Mouse (Mus musculus) midbrain, embryonic 11.5 days (tissue): ENCODE results near the gene Dbr1. TPM values are rescaled to one million over a fixed set of nuclear protein-coding genes. Genes with fewer than 3 reads are reported as not detected.
"Not testable (repeated sequence)": the region's sequence is repeated elsewhere in the genome, so short reads cannot be mapped to it uniquely, and the experiment has no call there.

ENCODE experiments used
- ATAC-seq: fragments of 200-750 bp; cut with Nextera tagmentation; 2 replicates; pipeline ENCODE4 v1.8.0; 2017; ENCODE audit warnings: moderate TSS enrichment, moderate library complexity; ENCODE audit not compliant: low FRiP score
- DNase-seq: peaks from one replicate; pipeline ENCODE4 v3.0.0; 2015; ENCODE audit warnings: low spot score; ENCODE audit errors: missing footprints
- H3K27ac ChIP-seq: fragments of 300-500 bp; sonication (generic); 2 replicates; pipeline ENCODE4 v1.5.1; 2014; ENCODE audit warnings: low read depth, low read length
- H3K27me3 ChIP-seq: fragments of 300-500 bp; sonication (generic); 2 replicates; pipeline ENCODE4 v1.6.1; 2014; ENCODE audit warnings: mild to moderate bottlenecking, low read length, moderate library complexity, mixed read lengths; ENCODE audit not compliant: control insufficient read depth, insufficient read depth
- H3K36me3 ChIP-seq: fragments of 300-500 bp; sonication (generic); 2 replicates; pipeline ENCODE4 v1.6.1; 2014; ENCODE audit warnings: mild to moderate bottlenecking, low read length, moderate library complexity, mixed read lengths; ENCODE audit not compliant: control insufficient read depth, insufficient read depth
- H3K4me1 ChIP-seq: fragments of 300-500 bp; sonication (generic); 2 replicates; pipeline ENCODE4 v1.6.1; 2014; ENCODE audit warnings: low read length; ENCODE audit not compliant: control insufficient read depth, insufficient read depth
- H3K4me2 ChIP-seq: fragments of 300-500 bp; sonication (generic); 2 replicates; pipeline ENCODE4 v1.6.1; 2014; ENCODE audit warnings: mild to moderate bottlenecking, moderate library complexity
- H3K4me3 ChIP-seq: fragments of 300-500 bp; sonication (generic); 2 replicates; pipeline ENCODE4 v1.5.1; 2014; ENCODE audit warnings: low read depth, low read length
- H3K9ac ChIP-seq: fragments of 300-500 bp; sonication (generic); 2 replicates; pipeline ENCODE4 v1.6.1; 2014; ENCODE audit warnings: low read length
- H3K9me3 ChIP-seq: fragments of 300-500 bp; sonication (generic); 2 replicates; pipeline ENCODE4 v1.6.1; 2016; ENCODE audit warnings: low read length; ENCODE audit not compliant: control insufficient read depth
- whole genome bisulfite sequencing: fragments of 180-500 bp; shearing (Covaris S2); extraction: QIAGEN DNeasy Blood & Tissue Kit; methylation state at CpG from one replicate; pipeline ENCODE4 v1.1.7; 2014; 5-methylcytosine and 5-hydroxymethylcytosine counted together
- polyA plus RNA-seq: library from polyadenylated mRNA; unstranded; fragments of >200 nt; fragmentation: Nextera tagmentation; extraction: Ambion mirVana; gene quantifications from 2 replicates; pipeline ENCODE4 v1.2.1, GENCODE M21; 2014

Dbr1 gene
- polyA plus RNA-seq, 1 experiment from 2014 or later = 30.0 TPM

DNA sequence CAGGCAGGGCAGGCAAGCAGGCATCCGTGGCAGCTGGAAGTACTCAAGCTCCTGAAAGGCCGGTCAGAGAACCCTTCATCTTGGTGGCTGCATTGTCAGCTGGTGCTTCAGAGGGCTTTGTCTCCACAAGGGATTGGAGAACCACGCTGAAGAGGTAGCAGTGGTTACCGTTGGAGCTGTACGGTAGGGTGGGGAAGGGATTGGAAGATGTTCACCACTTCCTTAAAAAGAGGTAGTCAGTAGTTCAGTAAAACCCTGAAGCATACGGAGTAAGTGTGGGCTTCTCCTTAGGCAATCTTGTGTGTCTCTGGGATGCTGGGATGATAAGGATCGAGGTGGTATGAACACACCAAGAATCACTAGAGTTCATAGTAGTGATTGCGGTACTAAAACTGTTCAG is 15.5 kb downstream of the Dbr1 start:
- H3K4me1 ChIP-seq = no peaks in the 10 kb centered on the region
- no peak overlapping the region for H3K4me2 ChIP-seq
- no peak for DNase-seq
- no peak overlapping the region for H3K9ac ChIP-seq
- no peaks in the 10 kb centered on the region for H3K27me3 ChIP-seq
- no peaks in the 10 kb centered on the region for H3K36me3 ChIP-seq
- no peak overlapping the region for H3K4me3 ChIP-seq
- 72% methylated on average over 8 of the region's 8 CpGs for WGBS
- no peak overlapping the region for H3K27ac ChIP-seq
- no peaks in the 10 kb centered on the region for H3K9me3 ChIP-seq
- no peak for ATAC-seq

DNA sequence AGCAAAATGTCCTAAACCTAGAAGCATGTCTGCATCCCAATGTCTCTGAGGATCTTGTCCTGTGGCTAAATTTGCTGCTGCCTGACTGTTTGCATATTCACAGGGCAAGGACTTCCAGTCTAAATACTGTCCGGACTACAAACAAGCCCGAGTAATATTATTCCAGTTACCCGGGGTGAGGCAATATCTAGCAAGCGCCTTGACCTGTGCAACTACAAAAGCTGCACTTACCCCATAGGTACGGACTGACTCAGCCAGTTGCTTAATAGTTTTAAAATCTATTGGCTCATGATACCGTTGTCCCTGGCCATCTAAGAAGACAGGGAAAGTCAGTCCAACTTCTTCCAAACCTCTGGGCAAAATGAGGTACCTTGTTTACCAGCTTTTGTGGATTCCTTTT is 23.5 kb downstream of the Dbr1 start:
- H3K4me2 ChIP-seq, ATAC-seq, H3K4me1 ChIP-seq, DNase-seq, H3K9me3 ChIP-seq, H3K36me3 ChIP-seq, H3K4me3 ChIP-seq, H3K9ac ChIP-seq, H3K27me3 ChIP-seq, H3K27ac ChIP-seq: not testable (repeated sequence)
- WGBS = 93% methylated on average over 6 of the region's 6 CpGs

DNA sequence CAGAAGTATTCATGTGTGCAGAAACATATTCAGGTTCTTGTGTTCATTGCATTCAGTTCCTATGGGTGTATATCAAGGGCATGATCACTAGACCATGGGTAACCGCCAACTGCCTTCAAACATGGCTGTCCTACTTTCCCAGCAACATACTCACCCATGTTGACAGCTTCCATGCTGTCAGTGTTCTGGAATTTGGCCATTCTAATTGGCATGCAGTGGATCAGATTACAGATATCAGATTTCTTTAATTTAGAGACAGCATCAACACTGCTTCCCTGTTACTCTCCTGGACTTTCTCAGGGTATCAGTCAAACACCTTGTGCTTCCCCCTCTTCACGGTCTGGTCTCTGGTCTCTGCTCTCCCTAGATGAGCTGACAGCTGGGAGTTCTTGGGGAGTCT is 28.0 kb downstream of the Dbr1 start:
- H3K9ac ChIP-seq = no peak overlapping the region
- no peak overlapping the region for H3K4me2 ChIP-seq
- H3K4me1 ChIP-seq = no peaks in the 10 kb centered on the region
- H3K27me3 ChIP-seq = no peaks in the 10 kb centered on the region
- H3K9me3 ChIP-seq = no peaks in the 10 kb centered on the region
- 90% methylated on average over 2 of the region's 2 CpGs for WGBS
- H3K36me3 ChIP-seq = no peaks in the 10 kb centered on the region
- no peak overlapping the region for H3K27ac ChIP-seq
- ATAC-seq (no peak), DNase-seq (no peak)
- H3K4me3 ChIP-seq = no peak overlapping the region

DNA sequence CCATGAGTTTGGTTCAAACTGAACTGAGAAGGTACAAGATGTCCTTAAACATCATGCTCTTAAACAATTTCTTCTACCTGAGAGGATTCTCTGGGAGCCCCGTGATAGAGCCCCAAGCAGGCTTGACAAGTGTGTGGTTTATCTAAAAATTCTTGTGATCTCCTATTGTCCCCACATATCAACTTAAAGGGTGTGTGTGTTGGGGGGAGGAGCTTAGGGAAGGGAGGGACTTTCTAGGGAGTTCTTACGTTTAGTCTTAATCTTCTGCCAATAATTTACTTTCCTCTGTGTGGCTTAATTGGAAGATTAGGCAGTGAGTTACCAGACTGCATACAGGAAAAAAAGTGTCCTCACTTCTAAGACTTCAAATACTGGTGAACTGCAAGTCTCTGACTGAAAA is 36.6 kb downstream of the Dbr1 start, which contains the start of gene A4gnt:
TSS of gene A4gnt (plus strand) at position 301 of the 400 bp plus-strand sequence.
- Histone ChIP-seq H3K27me3 (no peaks in the 10 kb centered on the region), H3K36me3 (no peaks in the 10 kb centered on the region), H3K4me3 (no peak within 1 kb of the TSS), H3K27ac (no peak within 1 kb of the TSS), H3K4me1 (no peaks in the 10 kb centered on the region), H3K9ac (no peak within 1 kb of the TSS), H3K4me2 (no peak within 1 kb of the TSS), H3K9me3 (no peaks in the 10 kb centered on the region)
- no peak for ATAC-seq
- 55% methylated on average over 2 of the region's 2 CpGs for WGBS
- DNase-seq = no peak

DNA sequence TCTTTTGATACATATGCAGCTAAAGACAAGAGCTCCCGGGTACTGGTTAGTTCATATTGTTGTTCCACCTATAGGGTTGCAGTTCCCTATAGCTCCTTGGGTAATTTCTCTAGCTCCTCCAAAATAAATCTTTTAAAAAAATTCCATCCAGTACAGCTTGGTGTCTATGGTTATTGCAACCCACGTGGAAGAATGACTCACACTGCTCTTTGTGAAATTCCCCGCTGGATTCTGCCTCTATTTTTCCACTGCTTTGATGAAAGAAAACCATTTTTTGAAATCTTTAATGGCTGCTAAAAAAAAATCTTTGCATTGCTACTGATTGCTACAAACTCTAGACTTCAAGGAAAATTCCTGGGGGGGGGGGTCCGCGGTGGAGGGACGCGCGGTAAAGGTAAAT is 44.1 kb downstream of the Dbr1 start:
- H3K4me3 ChIP-seq = no peak overlapping the region
- no peak for DNase-seq
- H3K4me1 ChIP-seq = no peaks in the 10 kb centered on the region
- H3K4me2 ChIP-seq = no peak overlapping the region
- no peak overlapping the region for H3K9ac ChIP-seq
- no peaks in the 10 kb centered on the region for H3K27me3 ChIP-seq
- no peak overlapping the region for H3K27ac ChIP-seq
- H3K36me3 ChIP-seq = no peaks in the 10 kb centered on the region
- no peak for ATAC-seq
- no peaks in the 10 kb centered on the region for H3K9me3 ChIP-seq
- 91% methylated on average over 7 of the region's 8 CpGs for WGBS

DNA sequence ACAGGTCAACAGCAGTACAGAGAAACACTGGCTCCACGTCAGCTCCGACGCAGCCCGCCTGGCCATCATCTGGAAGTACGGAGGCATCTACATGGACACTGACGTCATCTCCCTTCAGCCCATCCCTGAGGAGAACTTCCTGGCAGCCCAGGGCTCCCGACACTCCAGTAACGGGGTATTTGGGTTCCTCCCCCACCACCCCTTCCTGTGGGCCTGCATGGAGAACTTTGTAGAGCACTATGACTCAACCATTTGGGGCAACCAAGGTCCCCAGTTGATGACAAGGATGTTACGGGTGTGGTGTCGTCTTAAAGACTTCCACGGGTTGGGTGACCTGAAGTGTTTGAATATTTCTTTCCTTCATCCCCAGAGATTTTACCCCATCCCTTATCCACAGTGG is 44.6 kb downstream of the Dbr1 start:
- no peak overlapping the region for H3K27ac ChIP-seq
- H3K36me3 ChIP-seq = no peaks in the 10 kb centered on the region
- ATAC-seq = no peak
- no peak overlapping the region for H3K4me2 ChIP-seq
- no peak overlapping the region for H3K9ac ChIP-seq
- H3K27me3 ChIP-seq = no peaks in the 10 kb centered on the region
- no peaks in the 10 kb centered on the region for H3K4me1 ChIP-seq
- no peak for DNase-seq
- H3K4me3 ChIP-seq = no peak overlapping the region
- 90% methylated on average over 11 of the region's 11 CpGs for WGBS
- H3K9me3 ChIP-seq = no peaks in the 10 kb centered on the region

DNA sequence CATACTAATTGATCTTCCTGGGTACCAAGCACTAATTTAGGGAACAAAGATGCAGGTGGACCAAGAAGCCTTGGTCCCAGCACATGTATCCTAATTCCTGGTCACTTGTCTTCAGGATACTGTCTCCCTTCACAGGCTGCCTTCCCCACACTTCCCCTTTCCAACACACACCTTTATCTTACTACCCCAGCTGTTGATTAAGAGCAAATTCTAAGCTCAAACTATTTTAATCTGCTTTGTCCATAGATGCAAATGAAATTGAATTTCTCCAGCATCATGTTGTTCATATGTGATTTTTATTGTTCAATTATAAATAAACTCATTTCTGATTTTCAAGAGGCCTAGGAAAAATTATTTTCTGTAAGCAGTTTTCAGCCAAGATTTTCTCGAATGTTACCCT is 46.4 kb downstream of the Dbr1 start:
- no peaks in the 10 kb centered on the region for H3K27me3 ChIP-seq
- no peaks in the 10 kb centered on the region for H3K36me3 ChIP-seq
- no peak overlapping the region for H3K27ac ChIP-seq
- ATAC-seq (no peak), DNase-seq (no peak)
- no peak overlapping the region for H3K4me2 ChIP-seq
- H3K4me3 ChIP-seq = no peak overlapping the region
- 85% methylated on average over 1 of the region's 1 CpGs for WGBS
- no peak overlapping the region for H3K9ac ChIP-seq
- H3K9me3 ChIP-seq = no peaks in the 10 kb centered on the region
- H3K4me1 ChIP-seq = no peaks in the 10 kb centered on the region

DNA sequence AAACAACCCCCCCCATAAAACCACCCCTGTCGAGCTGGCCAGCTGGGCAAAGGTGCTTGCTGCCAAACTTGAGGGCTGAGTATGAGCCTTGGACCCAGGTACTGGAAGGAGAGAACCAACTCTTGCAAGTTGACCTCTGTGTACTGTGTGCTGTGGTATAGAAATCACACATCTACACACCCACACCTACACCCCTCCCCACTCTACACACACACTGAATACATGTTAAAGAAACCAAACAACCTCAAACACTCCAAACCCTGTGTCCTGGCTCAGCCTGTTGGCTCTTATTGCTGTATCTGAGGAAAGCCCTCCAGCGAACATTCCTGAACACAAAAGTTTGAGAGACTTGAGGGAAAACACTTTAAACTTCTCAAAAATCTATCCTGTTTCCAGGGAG is 47.4 kb downstream of the Dbr1 start:
- WGBS = 47% methylated on average over 2 of the region's 2 CpGs
- H3K27me3 ChIP-seq = no peaks in the 10 kb centered on the region
- no peak overlapping the region for H3K9ac ChIP-seq
- H3K9me3 ChIP-seq = no peaks in the 10 kb centered on the region
- ATAC-seq (no peak), DNase-seq (no peak)
- H3K27ac ChIP-seq = no peak overlapping the region
- no peaks in the 10 kb centered on the region for H3K4me1 ChIP-seq
- no peaks in the 10 kb centered on the region for H3K36me3 ChIP-seq
- H3K4me2 ChIP-seq = no peak overlapping the region
- no peak overlapping the region for H3K4me3 ChIP-seq

DNA sequence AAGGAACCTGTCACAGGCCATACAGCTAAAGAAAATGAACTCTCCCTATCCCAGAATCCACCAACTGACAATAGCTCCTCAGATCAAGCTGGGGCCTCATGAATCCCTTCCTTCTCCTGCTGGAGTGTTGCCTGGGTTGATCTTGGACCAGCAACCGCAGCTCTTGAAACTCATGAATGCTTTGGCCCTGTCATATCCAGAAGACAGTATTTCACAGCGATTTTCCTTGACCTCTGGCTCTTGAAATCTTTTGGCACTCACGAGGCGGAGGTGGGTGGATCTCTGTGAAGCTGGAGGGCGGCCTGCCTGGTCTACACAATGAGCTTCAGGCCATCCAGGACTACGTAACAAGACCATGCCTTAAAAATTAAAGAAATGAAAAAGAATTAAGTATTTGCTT is 48.5 kb downstream of the Dbr1 start:
- Histone ChIP-seq H3K4me3 (no peak overlapping the region), H3K4me1 (peaks cover 5% of the 10 kb centered on the region; the same call in 1 of the 2 replicates), H3K36me3 (no peaks in the 10 kb centered on the region), H3K27me3 (no peaks in the 10 kb centered on the region), H3K9me3 (no peaks in the 10 kb centered on the region), H3K27ac (no peak overlapping the region), H3K9ac (no peak overlapping the region), H3K4me2 (no peak overlapping the region)
- DNase-seq (no peak), ATAC-seq (no peak)
- 85% methylated on average over 6 of the region's 6 CpGs for WGBS

DNA sequence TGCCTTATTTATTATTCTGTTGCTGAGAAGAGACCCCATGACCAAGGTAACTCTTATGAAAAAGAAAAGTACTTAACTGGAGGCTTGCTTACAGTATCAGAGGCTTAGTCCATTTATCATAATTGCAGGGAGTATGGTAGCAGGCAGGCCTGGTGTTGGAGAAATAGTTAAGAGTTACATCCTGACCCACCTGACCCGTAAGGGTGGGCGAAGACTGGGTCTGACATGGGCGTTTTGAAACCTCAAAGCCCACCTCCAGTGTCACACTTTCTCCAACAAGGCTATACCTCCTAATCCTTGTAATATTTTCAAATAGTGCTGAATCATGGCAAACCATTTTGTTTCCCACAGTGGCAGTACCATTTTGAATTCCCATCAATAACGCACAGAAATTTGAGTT is 53.0 kb downstream of the Dbr1 start:
- no peak overlapping the region for H3K27ac ChIP-seq

More for the DNA sequence above, 53.0 kb downstream of the Dbr1 start:
- no peaks in the 10 kb centered on the region for H3K9me3 ChIP-seq
- no peak overlapping the region for H3K9ac ChIP-seq
- no peaks in the 10 kb centered on the region for H3K36me3 ChIP-seq
- WGBS = 59% methylated on average over 4 of the region's 4 CpGs
- H3K4me1 ChIP-seq = peaks cover 28% of the 10 kb centered on the region
- ATAC-seq = no peak
- peak overlapping the region; percentile 81; the same call in 1 of the 2 replicates for H3K4me2 ChIP-seq
- no peak overlapping the region; the same call in 1 of the 2 replicates for H3K4me3 ChIP-seq
- DNase-seq = peak; percentile 75
- H3K27me3 ChIP-seq = no peaks in the 10 kb centered on the region
